In the genomic region with DNA sequence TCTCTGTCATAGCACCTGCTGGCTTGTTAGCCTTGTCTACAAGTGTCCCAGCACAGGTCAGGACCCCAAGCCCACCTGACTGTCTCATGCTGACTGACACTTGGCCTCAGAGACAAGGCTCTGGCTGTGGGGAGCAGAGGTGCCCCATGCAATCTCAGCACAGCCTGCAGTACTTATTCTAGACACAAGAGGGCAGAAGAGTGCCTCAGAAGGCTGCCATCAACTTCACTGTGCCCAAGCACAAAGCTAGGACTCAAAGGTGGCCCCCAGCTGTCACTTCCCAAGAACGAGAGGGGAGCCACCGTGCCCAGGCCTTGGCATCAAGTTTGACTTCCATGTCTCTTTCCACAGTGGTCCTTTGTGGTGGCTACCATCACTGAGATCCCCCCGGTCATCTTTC, we compare ENCODE assay signal across 9 mouse cellular contexts. TPM values are rescaled to one million over a fixed set of nuclear protein-coding genes. Genes with fewer than 3 reads are reported as not detected.
DNase-seq lines count a peak whose midpoint lies in the region; ATAC-seq and TF ChIP-seq lines count a peak whose summit lies in the region.
"Had no signal": no experiment of that assay in that cellular context is flagged by ENCODE, and none has a peak within 500 bp of the region (broad histone marks: within the 10 kb centered on the region; RNA-seq: fewer than 3 reads in every experiment).

No protein-coding gene starts in this region.

- WGBS in liver, embryonic 11.5 days, result 36% methylated on average over 3 of the region's 3 CpGs

- no peak for ATAC-seq in liver, embryonic 11.5 days (replicated peaks; ENCODE audit: low FRiP score)

- no peak for DNase-seq in testis, postnatal 14 days (ENCODE audit: low spot score)
- DNase-seq in cerebellum, adult 9-11 months, result peak; percentile 78
- DNase-seq in frontal cortex, postnatal 25 days (ENCODE audit: low spot score in 2 of 2), result peak; percentile 69 to 80
- DNase-seq in kidney, adult 9 months, result peak; percentile 79
- DNase-seq in liver, embryonic 11.5 days (ENCODE audit: low spot score), result peak; percentile 53
- DNase-seq in naive thymus-derived CD4-positive, alpha-beta T cell, adult 2 months (ENCODE audit: low read depth), result peak; percentile 70
- peak; percentile 77 for DNase-seq in splenic B cell, adult 2 months (ENCODE audit: low read depth, low spot score)

- no peak overlapping the region for H3K9ac ChIP-seq in liver, embryonic 11.5 days (ENCODE audit: low read depth, low read length)
- H3K9ac ChIP-seq: embryonic facial prominence, embryonic 13.5 days had no signal

- TF ChIP-seq POLR2A in testis, adult 2 months (IDR thresholded peaks at IDR 0.05; ENCODE audit: control insufficient read depth, low read depth, low read length), result no peak

- no peak overlapping the region for H3K27ac ChIP-seq in testis, adult 2 months (ENCODE audit: control insufficient read depth, insufficient read depth, low read depth, low read length)
- no peak overlapping the region for H3K27ac ChIP-seq in liver, embryonic 11.5 days (ENCODE audit: low read depth, low read length)
- H3K27ac ChIP-seq: embryonic facial prominence, embryonic 13.5 days had no signal

- no peak overlapping the region for H3K4me3 ChIP-seq in testis, adult 2 months (ENCODE audit: control insufficient read depth, low read depth, low read length)
- H3K4me3 ChIP-seq in liver, embryonic 11.5 days (ENCODE audit: low read depth, low read length), result no peak overlapping the region
- H3K4me3 ChIP-seq: embryonic facial prominence, embryonic 13.5 days had no signal

- no peaks in the 10 kb centered on the region for H3K36me3 ChIP-seq in testis, adult 2 months (ENCODE audit: control insufficient read depth, insufficient read depth, low read length)
- no peaks in the 10 kb centered on the region for H3K36me3 ChIP-seq in liver, embryonic 11.5 days (ENCODE audit: control insufficient read depth, insufficient read depth, low read length)
- H3K36me3 ChIP-seq in splenic B cell, adult 2 months (ENCODE audit: control insufficient read depth, insufficient read depth, low read length, poor library complexity, severe bottlenecking), result no peaks in the 10 kb centered on the region

- H3K9me3 ChIP-seq in liver, embryonic 11.5 days (ENCODE audit: control insufficient read depth, low read length), result no peaks in the 10 kb centered on the region
- H3K9me3 ChIP-seq: embryonic facial prominence, embryonic 13.5 days had no signal

- no peaks in the 10 kb centered on the region for H3K27me3 ChIP-seq in testis, adult 2 months (ENCODE audit: control insufficient read depth, insufficient read depth, low read length)
- H3K27me3 ChIP-seq in liver, embryonic 11.5 days (replicated peaks; ENCODE audit: control insufficient read depth, insufficient read depth, low read length), result no peaks in the 10 kb centered on the region
- no peaks in the 10 kb centered on the region for H3K27me3 ChIP-seq in splenic B cell, adult 2 months (ENCODE audit: control insufficient read depth, insufficient read depth, low read length, poor library complexity, severe bottlenecking)
- H3K27me3 ChIP-seq: embryonic facial prominence, embryonic 13.5 days had no signal

- no peaks in the 10 kb centered on the region for H3K4me1 ChIP-seq in testis, adult 2 months (ENCODE audit: control insufficient read depth, insufficient read depth, low read length)
- H3K4me1 ChIP-seq in liver, embryonic 11.5 days (replicated peaks; ENCODE audit: control insufficient read depth, insufficient read depth, low read length), result peaks cover 46% of the 10 kb centered on the region

- peak; percentile 84; the same call in 1 of the 2 replicates for TF ChIP-seq CTCF in testis, adult 2 months (IDR thresholded peaks at IDR 0.05; ENCODE audit: control insufficient read depth, insufficient read depth, insufficient replicate concordance, low read depth, low read length)

- no peak overlapping the region for H3K4me2 ChIP-seq in liver, embryonic 11.5 days
- H3K4me2 ChIP-seq: embryonic facial prominence, embryonic 13.5 days had no signal

RNA-seq across cellular contexts. Expression of a gene that starts 8.7 kb away (rescaled TPM):
- polyA plus RNA-seq in testis, adult 2 months (2012; rRNA removed), result 146 and 168 TPM in 2 replicates
- 7.1 and 7.2 TPM in 2 replicates for polyA plus RNA-seq in liver, embryonic 11.5 days (2014; fragmentation: Nextera tagmentation; extraction: Ambion mirVana)

RNA-seq across cellular contexts. Expression of a gene that starts 47.0 kb away (rescaled TPM):
- polyA plus RNA-seq in testis, adult 2 months (2012; rRNA removed), result 2.4 and 4.8 TPM in 2 replicates
- 33.3 and 36.3 TPM in 2 replicates for polyA plus RNA-seq in liver, embryonic 11.5 days (2014; fragmentation: Nextera tagmentation; extraction: Ambion mirVana)

RNA-seq across cellular contexts. Expression of a gene that starts 48.6 kb away (rescaled TPM):
- polyA plus RNA-seq in testis, adult 2 months (2012; rRNA removed), result 6.1 and 9.9 TPM in 2 replicates
- polyA plus RNA-seq in liver, embryonic 11.5 days (2014; fragmentation: Nextera tagmentation; extraction: Ambion mirVana), result 53.5 and 58.3 TPM in 2 replicates

Comparison
In these comparisons a context has a peak if more than half of its experiments do, and no peak if none do; other contexts are left out.
1. RNA of a gene that starts 8.7 kb away (polyA plus RNA-seq): 146 to 168 TPM in testis, adult 2 months; 7.1 to 7.2 TPM in liver, embryonic 11.5 days; every median in the first group is over 10 times any median in the second.